Mouse (Mus musculus): ENCODE data around the gene Col4a2.
A peak's percentile ranks its signal among the peaks of the same experiment; 100 is the strongest.

Col4a2 gene

DNA sequence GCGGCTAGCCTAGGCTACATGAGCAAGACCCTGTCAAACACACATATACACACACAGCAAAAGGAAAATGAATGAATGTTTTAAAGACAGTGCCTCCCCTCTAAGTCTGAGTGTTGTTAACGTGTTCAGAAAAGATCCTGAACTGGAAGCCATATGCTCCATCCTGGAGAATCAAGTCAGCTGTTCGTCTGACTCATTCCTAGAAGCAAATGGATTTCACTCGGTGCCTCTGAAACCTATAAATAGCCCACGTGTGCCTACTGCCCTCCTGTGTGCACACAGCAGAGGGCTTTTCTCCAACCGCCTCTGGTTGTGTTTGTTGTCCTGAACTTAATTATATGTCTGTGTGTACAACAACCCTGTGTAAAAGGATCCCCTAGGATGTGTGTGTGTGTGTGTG is 109.4 kb downstream of the Col4a2 start:
- no peak for DNase-seq

- DNase-seq = no peak
Measured at GRCm38 (mm10) chr8:11423091-11423490, 110.5 kb downstream of the Col4a2 start.

- peak; percentile 24 for DNase-seq
Measured at GRCm38 (mm10) chr8:11430688-11431087, 118.1 kb downstream of the Col4a2 start.

GRCm38 (mm10) chr8:11437862-11438261 is 125.3 kb downstream of the Col4a2 start:
- no peak for DNase-seq

DNA sequence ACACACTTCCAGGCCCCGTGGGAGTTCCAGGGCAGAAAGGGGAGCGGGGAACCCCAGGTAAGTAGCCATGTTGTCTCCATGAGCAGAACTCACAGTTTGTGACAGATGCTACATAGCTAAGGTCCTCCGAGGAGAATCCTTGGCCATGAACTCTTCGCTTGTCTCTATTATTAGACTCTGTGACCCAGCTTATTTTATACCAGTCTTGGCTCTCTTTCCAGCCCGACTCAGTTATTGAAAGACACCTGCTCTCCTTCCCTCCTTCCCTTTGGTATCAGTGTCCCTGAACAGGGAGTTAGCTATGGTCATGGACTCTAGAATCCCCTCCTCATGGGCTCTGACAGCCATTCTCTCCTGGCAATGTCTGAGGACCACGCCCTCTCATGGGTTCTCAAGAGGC is 128.7 kb downstream of the Col4a2 start:
- no peak for DNase-seq

- DNase-seq = no peak
Measured at GRCm38 (mm10) chr8:11443611-11444010, 131.0 kb downstream of the Col4a2 start.

DNA sequence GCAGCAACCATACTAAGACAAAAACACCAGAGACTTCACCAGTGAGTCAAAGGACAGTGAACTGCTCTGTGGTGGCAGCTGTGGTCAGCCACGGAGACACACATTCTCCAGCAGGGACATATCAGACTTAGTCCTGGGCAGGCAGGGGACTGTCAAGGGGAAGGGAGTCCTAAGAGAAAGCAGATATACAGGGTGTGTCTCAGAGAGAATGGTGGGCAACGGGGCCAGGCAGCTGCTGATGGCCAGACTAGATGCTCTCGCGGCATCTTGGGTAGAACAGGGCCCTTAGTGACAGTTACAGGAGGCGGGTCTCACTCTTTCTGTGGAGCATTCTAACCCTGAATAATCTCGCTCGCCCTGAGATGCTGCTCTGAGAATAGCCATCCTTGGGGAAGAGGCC is 131.6 kb downstream of the Col4a2 start:
- no peak for DNase-seq

- DNase-seq = no peak
Measured at GRCm38 (mm10) chr8:11445790-11446189, 133.2 kb downstream of the Col4a2 start.

DNA sequence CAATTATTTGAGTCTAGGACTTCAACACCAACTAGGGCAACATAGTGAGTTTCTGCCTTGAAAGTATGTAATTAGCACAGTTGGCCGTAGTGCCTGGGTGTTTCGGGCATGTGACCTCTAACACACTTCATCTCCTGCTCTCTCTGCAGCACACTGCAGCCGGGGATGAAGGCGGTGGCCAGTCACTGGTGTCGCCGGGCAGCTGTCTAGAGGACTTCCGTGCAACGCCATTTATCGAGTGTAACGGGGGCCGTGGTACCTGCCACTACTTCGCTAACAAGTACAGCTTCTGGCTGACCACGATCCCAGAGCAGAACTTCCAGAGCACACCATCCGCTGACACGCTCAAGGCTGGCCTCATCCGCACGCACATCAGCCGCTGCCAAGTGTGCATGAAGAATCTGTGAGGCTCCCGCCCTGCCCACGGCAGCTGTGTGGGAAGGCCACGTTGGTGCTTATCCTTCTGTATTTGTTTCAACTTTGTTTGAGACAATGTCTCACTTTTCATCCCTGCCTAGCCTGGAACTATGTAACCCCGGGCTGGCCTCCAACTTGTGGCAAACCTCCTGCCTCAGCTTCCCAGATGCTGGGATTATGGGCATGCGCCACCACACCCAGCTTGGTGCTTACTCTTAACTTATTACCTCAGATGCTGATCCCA is 135.4 kb downstream of the Col4a2 start:
- DNase-seq = no peak

DNA sequence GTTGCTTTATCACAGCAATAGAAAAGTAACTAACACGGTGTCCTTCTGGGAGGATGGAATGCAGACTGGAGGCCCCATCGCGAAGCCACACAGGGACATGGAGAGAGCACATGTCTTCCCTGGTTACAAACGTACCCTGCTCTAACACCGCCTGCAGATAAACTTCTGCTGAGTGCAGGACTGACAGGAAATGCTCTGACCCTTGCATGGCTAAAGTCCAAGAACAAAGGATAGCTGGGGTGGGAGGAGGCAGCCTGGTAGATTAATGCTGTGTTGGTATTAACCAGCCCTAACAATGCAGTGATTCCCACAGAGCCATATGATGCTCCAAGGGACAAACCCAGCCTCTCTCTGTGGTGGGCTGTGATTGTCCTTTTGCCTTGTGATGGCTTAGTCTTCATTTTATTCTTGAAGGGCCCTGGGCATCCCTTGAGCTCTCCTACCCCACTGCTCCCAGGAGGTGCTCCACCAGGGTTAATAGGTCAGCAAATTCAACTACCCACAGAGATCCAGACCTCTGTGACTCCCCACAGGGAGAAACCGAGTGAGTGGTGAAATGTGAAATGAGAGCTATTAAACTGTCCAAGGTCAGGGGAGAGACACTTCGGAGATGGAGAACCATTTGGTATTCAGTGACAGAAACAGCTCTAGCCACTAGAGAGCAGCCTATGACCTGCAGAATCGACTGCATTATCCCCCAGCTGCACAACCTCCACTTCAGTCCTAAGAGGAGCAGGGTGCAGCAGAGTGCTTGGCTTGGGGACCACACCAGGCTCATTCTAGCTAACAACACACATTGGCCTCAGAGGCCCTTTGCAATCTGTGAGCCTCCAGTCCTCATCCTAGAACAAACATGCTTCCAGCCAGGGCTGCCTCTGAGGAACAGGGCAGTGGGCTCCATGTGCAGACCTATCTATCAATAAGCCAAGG is 137.8 kb downstream of the Col4a2 start:
- DNase-seq = peak; percentile 9

- DNase-seq = no peak
Measured at GRCm38 (mm10) chr8:11452152-11452551, 139.5 kb downstream of the Col4a2 start.

DNA sequence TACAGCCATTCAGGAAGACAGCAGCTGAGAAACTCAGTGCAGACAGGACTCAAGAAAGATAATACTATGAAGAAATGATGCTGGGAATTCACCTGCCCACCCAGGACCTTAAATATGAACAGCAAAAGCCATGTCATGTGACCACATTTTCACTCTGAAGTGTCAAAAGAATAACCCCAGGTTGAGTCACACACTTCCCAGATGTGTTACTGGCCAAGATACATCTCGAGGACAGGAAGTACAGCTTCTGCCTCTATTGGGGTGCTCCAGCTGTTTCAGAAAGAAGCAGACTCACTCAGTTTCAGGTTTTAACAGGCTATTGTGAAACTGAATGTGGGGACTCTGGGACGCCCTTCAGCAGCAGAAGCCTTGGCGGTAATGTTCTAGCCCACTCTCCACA is 140.0 kb downstream of the Col4a2 start:
- DNase-seq = no peak

DNA sequence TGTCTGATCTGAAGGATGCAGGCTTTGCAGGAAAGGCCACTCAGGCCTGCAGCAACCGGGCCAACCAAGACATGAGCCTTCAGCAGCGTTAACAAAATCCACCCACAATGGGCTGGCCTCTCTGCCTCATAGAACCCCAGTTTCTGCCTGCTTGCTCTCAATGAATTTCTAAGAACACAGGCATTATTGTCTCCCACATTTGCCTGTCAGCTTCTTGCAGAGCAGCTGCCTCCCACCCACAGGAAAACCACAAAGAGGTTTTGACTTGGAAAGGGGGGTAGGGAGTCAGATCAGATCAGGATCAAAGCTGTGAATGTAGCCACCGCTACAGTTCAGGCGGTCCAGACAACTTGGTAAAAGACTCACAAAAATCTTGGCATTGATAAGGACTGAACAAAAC is 140.4 kb downstream of the Col4a2 start:
- DNase-seq = peak; percentile 15

DNA sequence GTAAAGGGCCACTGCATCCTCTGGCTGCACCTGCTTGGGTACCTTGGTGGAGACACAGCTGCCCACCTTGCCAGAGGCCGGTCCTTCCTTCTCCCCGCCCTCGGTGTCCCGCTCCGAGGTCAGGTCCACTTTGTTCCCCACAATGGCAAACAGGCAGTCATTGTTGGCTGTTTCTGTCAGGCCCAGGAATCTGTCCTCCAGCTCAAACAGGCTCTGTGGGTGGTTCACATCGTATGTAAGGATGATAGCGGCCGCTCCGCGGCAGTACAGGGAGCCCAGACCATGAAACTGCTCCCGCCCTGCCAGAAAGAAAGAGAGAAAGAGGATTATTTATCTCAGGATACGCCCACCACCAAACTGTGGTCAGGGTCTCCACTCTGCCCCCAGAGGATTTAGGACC is 141.6 kb downstream of the Col4a2 start:
- no peak for DNase-seq

- DNase-seq = no peak
Measured at GRCm38 (mm10) chr8:11457278-11457677, 144.7 kb downstream of the Col4a2 start.

DNA sequence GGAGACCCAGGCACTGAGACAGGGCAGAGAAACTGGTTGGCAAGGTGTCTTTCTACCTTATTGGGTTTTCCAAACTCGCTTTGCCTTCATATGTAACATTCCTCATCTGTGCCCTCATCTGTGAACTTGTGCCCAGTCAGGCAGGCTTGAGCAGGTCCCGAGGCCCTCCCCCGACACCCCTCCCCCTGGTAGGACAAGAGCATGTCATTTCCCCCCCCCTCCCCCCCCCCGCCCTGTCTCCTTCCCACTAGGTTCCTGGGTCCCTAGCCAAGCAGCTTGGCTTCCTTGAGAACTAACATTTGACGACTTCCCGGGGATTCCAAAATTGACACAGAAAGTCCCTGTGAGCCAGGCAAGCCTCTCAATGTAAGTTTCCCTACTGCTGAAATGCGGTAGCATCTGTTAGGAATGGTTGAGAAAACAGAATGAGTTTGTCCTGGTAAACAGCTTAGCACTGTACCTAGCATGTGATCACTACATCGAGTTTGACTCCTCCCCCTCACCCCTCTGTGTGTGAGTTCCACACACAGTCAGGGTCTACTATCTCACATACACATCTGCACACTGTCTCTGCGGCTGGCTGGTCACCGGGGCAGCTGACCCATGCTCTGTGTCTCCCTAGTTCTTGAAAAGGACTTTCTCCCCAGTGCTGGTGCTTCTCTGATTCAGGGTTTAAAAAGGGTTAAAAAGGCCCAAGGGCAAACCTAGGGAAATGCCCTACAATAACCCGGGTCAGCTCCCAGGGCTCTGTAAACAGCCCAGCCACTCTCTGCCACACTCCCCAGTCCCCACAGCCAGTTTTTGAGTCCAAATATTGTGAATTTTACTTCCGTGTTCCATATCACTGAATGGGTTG is 145.6 kb downstream of the Col4a2 start:
- no peak for DNase-seq

DNA sequence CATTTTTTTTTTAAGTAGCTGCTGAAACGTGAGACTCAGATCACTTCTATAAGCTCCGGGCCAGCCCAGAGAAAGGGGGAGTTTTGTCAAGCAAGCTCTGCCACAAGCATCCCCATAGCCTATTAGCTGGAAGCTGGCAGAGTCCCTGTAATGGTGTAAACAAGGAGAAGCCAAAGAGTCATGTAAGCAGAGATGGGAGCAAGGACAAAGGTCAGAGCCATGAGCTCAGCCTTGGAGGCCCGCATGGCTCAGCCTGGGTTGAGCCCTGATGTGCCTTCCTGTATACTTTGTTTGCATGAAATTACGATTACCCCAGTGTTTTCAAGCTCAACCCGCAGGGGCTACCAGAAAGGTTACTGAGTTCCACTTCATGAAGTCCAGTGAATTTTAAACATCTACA is 146.4 kb downstream of the Col4a2 start:
- no peak for DNase-seq

- no peak for DNase-seq
Measured at GRCm38 (mm10) chr8:11460934-11461333, 148.3 kb downstream of the Col4a2 start.

DNA sequence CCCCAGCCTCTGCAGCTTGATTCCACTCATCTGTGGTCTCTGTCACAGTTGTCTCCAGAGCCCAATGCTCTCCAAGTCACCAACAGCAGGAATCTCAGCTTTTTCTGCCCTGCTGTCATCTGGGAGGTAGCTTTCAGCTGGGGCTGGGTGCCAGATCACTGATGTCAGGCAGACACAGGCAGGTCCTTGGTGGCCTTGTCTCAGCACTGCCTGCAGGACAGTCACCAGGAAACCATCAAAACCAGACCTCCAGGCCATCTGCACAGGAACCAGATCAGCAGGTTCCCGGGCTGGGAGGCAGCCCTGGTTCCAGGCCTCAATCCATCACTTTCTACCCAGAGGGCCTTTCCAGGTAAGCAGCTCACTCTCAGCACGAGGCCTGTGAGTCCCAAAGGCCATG is 149.2 kb downstream of the Col4a2 start:
- DNase-seq = no peak

DNA sequence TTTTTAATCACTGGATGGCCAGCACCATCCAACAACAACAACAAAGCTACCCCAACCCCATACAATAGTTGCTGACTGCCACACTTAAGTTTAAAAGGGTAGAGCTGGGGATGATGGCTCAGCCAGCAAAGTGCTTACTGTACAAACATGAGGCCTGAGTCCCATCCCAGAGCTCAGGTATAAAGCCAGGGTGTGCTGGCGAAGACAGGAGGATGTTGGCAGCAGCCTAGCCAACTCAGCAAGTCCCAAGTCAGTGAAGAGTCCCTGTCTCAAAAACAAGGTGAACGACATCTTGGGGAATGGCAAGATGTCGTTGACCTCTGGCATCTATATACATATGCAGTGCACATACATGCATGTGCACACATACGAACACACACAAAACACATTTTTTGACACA is 150.0 kb downstream of the Col4a2 start:
- no peak for DNase-seq

DNA sequence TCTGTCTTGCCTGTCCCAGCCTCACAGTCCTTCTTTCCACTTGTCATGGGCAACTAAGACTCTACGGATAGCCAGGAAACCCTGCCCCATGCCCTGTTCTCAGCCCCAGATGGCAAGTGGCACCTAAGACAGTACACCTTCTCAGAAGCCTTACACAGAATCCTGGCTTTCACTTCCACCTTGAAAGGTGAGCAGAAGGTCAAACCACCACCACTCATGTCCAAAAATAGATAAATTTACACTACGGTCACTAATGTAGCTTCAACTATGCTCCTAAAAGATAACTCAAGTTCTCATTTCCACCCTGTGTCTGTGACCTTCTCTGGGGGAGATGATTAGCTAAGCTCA is 150.9 kb downstream of the Col4a2 start:
- DNase-seq = no peak

DNA sequence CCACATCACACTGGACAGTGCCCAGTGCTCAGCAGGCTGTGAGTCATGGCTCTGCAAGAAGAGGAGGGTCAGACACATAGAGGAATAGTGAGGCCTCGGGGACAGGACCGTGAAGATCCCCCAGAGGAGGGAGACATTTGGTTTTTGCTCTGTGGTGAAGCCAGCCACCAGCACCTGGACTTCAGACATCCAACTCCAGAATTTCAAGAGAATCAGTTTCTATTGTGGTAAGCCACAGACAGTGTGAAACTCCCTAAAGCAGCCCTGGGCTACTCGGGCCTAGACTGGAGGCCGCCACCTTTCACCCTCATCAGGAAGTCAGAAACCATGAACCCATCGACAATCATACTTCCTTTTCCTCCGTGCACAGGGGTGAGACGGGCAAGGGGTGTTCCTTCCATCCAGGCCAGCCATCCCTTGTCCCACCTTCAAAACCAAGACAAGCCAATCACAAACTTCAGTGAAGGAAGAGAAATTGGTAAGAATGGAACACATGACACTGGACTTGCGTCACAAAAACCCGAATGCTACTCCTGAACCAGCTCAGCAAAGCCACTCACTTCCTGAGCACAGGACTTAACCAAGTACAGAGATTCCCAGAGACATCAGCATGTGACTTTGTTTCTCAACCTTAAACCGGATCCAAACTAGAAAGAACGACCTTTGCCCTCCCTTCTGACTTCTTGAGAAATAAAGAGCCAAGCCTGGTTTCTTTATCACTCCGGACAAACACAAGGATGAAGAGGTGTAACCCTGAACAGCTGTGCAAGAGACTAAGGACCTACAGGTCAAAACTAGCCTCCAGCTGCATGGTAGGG is 151.5 kb downstream of the Col4a2 start:
- DNase-seq = no peak

GRCm38 (mm10) chr8:11464707-11464964 is 152.0 kb downstream of the Col4a2 start:
- DNase-seq = no peak
